Mouse (Mus musculus) urinary bladder, postnatal 14 days (tissue): ENCODE data around the gene Slc25a21.

ENCODE experiments used
- DNase-seq: peaks from one replicate; pipeline ENCODE4 v3.0.0; 2021; ENCODE audit warnings: low spot score

Slc25a21 gene

GRCm38 (mm10) chr12:57184401-57185147, 12.7 kb downstream of the Slc25a21 start:
- DNase-seq: no peak

- DNase-seq: peak; percentile 3
Measured at GRCm38 (mm10) chr12:57179465-57180188, 17.6 kb downstream of the Slc25a21 start.

GRCm38 (mm10) chr12:57178818-57179217, 18.5 kb downstream of the Slc25a21 start:
- DNase-seq: no peak

GRCm38 (mm10) chr12:57163294-57163693, 34.0 kb downstream of the Slc25a21 start:
- no peak for DNase-seq

- no peak for DNase-seq
Measured at GRCm38 (mm10) chr12:57162840-57163239, 34.4 kb downstream of the Slc25a21 start.

GRCm38 (mm10) chr12:57159904-57160303, 37.4 kb downstream of the Slc25a21 start:
- no peak for DNase-seq

- DNase-seq: no peak
Measured at GRCm38 (mm10) chr12:57158266-57158665, 39.0 kb downstream of the Slc25a21 start.

- no peak for DNase-seq
Measured at GRCm38 (mm10) chr12:57138937-57139336, 58.3 kb downstream of the Slc25a21 start.

GRCm38 (mm10) chr12:57137809-57138208, 59.5 kb downstream of the Slc25a21 start:
- no peak for DNase-seq

- DNase-seq: no peak
Measured at GRCm38 (mm10) chr12:57118602-57119001, 78.7 kb downstream of the Slc25a21 start.

GRCm38 (mm10) chr12:57115516-57115915, 81.8 kb downstream of the Slc25a21 start:
- no peak for DNase-seq

GRCm38 (mm10) chr12:57109363-57109762, 87.9 kb downstream of the Slc25a21 start:
- DNase-seq: no peak

GRCm38 (mm10) chr12:57102322-57102721, 95.0 kb downstream of the Slc25a21 start:
- no peak for DNase-seq

- DNase-seq: no peak
Measured at GRCm38 (mm10) chr12:57100549-57100948, 96.7 kb downstream of the Slc25a21 start.

- DNase-seq: no peak
Measured at GRCm38 (mm10) chr12:57099066-57099465, 98.2 kb downstream of the Slc25a21 start.

GRCm38 (mm10) chr12:57098371-57098770, 98.9 kb downstream of the Slc25a21 start:
- DNase-seq: no peak

GRCm38 (mm10) chr12:57093107-57093506, 104.2 kb downstream of the Slc25a21 start:
- no peak for DNase-seq

GRCm38 (mm10) chr12:57084519-57084918, 112.8 kb downstream of the Slc25a21 start:
- DNase-seq: no peak

- no peak for DNase-seq
Measured at GRCm38 (mm10) chr12:57083533-57083932, 113.7 kb downstream of the Slc25a21 start.

GRCm38 (mm10) chr12:57076606-57077005, 120.7 kb downstream of the Slc25a21 start:
- no peak for DNase-seq

- no peak for DNase-seq
Measured at GRCm38 (mm10) chr12:57072616-57073015, 124.7 kb downstream of the Slc25a21 start.

- no peak for DNase-seq
Measured at GRCm38 (mm10) chr12:57068607-57069006, 128.7 kb downstream of the Slc25a21 start.

GRCm38 (mm10) chr12:57019737-57020136, 177.5 kb downstream of the Slc25a21 start:
- DNase-seq: no peak
